Comparison of ENCODE assay signal across 12 mouse cellular contexts in genomic region chr8:46568942-46569341, GRCm38 (mm10). TPM values are rescaled to one million over a fixed set of nuclear protein-coding genes. Genes with fewer than 3 reads are reported as not detected.
DNase-seq lines count a peak whose midpoint lies in the region; ATAC-seq and TF ChIP-seq lines count a peak whose summit lies in the region.
"Had no signal": no experiment of that assay in that cellular context is flagged by ENCODE, and none has a peak within 500 bp of the region (broad histone marks: within the 10 kb centered on the region; RNA-seq: fewer than 3 reads in every experiment).

No protein-coding gene starts in this region.

- TF ChIP-seq CTCF in heart, postnatal 0 days (IDR thresholded peaks at IDR 0.05; ENCODE audit: low read depth), result peak; percentile 28; the same call in 1 of the 2 replicates
- peak; percentile 58 for TF ChIP-seq CTCF in lung, postnatal 0 days (IDR thresholded peaks at IDR 0.05)
- peak; percentile 59 for TF ChIP-seq CTCF in Patski (IDR thresholded peaks at IDR 0.05)

- no peaks in the 10 kb centered on the region for H3K9me3 ChIP-seq in heart, postnatal 0 days (replicated peaks; ENCODE audit: control insufficient read depth, low read length)
- H3K9me3 ChIP-seq in lung, postnatal 0 days (ENCODE audit: low read length), result no peaks in the 10 kb centered on the region
- no peaks in the 10 kb centered on the region for H3K9me3 ChIP-seq in limb, embryonic 10.5 days (replicated peaks)
- no peaks in the 10 kb centered on the region for H3K9me3 ChIP-seq in hindbrain, embryonic 13.5 days
- H3K9me3 ChIP-seq: heart, embryonic 15.5 days; lung, embryonic 15.5 days had no signal

- in situ Hi-C loops in Patski (cut with MboI; ENCODE audit: low pct_unique_long_range_greater_than_20kb), result no loop called here

- WGBS in heart, postnatal 0 days, result 77% methylated on average over 2 of the region's 2 CpGs
- WGBS in lung, postnatal 0 days, result 69% methylated on average over 2 of the region's 2 CpGs
- WGBS in limb, embryonic 10.5 days, result 92% methylated on average over 2 of the region's 2 CpGs
- WGBS in hindbrain, embryonic 13.5 days, result 93% methylated on average over 2 of the region's 2 CpGs

- peaks cover 7% of the 10 kb centered on the region; the same call in 1 of the 2 replicates for H3K36me3 ChIP-seq in heart, postnatal 0 days (replicated peaks; ENCODE audit: control insufficient read depth, insufficient read depth, low read length)
- no peaks in the 10 kb centered on the region for H3K36me3 ChIP-seq in lung, postnatal 0 days (ENCODE audit: insufficient read depth, low read length)
- peaks cover 62% of the 10 kb centered on the region for H3K36me3 ChIP-seq in limb, embryonic 10.5 days
- H3K36me3 ChIP-seq in hindbrain, embryonic 13.5 days, result peaks cover 9% of the 10 kb centered on the region; the same call in 1 of the 2 replicates

- H3K4me2 ChIP-seq in heart, postnatal 0 days (ENCODE audit: low read depth, low read length), result no peak overlapping the region
- no peak overlapping the region for H3K4me2 ChIP-seq in lung, postnatal 0 days (replicated peaks; ENCODE audit: low read depth, low read length)
- no peak overlapping the region for H3K4me2 ChIP-seq in hindbrain, embryonic 13.5 days
- H3K4me2 ChIP-seq: heart, embryonic 15.5 days; lung, embryonic 15.5 days had no signal

- H3K9ac ChIP-seq in heart, postnatal 0 days (replicated peaks; ENCODE audit: low read depth, low read length), result no peak overlapping the region
- H3K9ac ChIP-seq in lung, postnatal 0 days (replicated peaks; ENCODE audit: low read depth), result no peak overlapping the region
- H3K9ac ChIP-seq in hindbrain, embryonic 13.5 days, result no peak overlapping the region
- H3K9ac ChIP-seq: heart, embryonic 15.5 days; lung, embryonic 15.5 days had no signal

- ATAC-seq in heart, postnatal 0 days (ENCODE audit: insufficient read depth, low read depth), result no peak
- ATAC-seq in lung, postnatal 0 days, result no peak
- no peak for ATAC-seq in Patski
- 0 out of 2 replicates have a peak, but pooled peaks have one; percentile 22 for ATAC-seq in megakaryocyte-erythroid progenitor cell, adult 5-6 weeks (replicated peaks; ENCODE audit: low FRiP score, low TSS enrichment, poor library complexity, severe bottlenecking)
- ATAC-seq in hindbrain, embryonic 13.5 days (ENCODE audit: low FRiP score), result no peak

- no peak overlapping the region for H3K27ac ChIP-seq in heart, postnatal 0 days (ENCODE audit: low read depth)
- no peak overlapping the region for H3K27ac ChIP-seq in lung, postnatal 0 days (ENCODE audit: low read length)
- no peak overlapping the region for H3K27ac ChIP-seq in limb, embryonic 10.5 days
- H3K27ac ChIP-seq in hindbrain, embryonic 13.5 days, result no peak overlapping the region

- TF ChIP-seq EP300 in heart, postnatal 0 days (IDR thresholded peaks at IDR 0.05; ENCODE audit: low read depth), result no peak
- no peak for TF ChIP-seq EP300 in lung, postnatal 0 days (IDR thresholded peaks at IDR 0.05)

- CTCF ChIA-PET in Patski (lab: Charles Lee), result no interaction called here

- no peak overlapping the region for H3K4me3 ChIP-seq in heart, postnatal 0 days (ENCODE audit: low read depth, low read length)
- H3K4me3 ChIP-seq in lung, postnatal 0 days (ENCODE audit: low read depth, low read length), result no peak overlapping the region
- H3K4me3 ChIP-seq in limb, embryonic 10.5 days, result no peak overlapping the region
- H3K4me3 ChIP-seq in hindbrain, embryonic 13.5 days, result no peak overlapping the region
- H3K4me3 ChIP-seq: heart, embryonic 15.5 days; lung, embryonic 15.5 days had no signal

- H3K27me3 ChIP-seq in heart, postnatal 0 days (ENCODE audit: control insufficient read depth, insufficient read depth, low read length), result no peaks in the 10 kb centered on the region
- H3K27me3 ChIP-seq in lung, postnatal 0 days (replicated peaks; ENCODE audit: insufficient read depth, low read length), result no peaks in the 10 kb centered on the region
- H3K27me3 ChIP-seq in Patski, result no peaks in the 10 kb centered on the region
- no peaks in the 10 kb centered on the region for H3K27me3 ChIP-seq in limb, embryonic 10.5 days (ENCODE audit: low read depth, poor library complexity, severe bottlenecking)
- H3K27me3 ChIP-seq in hindbrain, embryonic 13.5 days, result no peaks in the 10 kb centered on the region
- H3K27me3 ChIP-seq: heart, embryonic 15.5 days; lung, embryonic 15.5 days had no signal

- H3K4me1 ChIP-seq in heart, postnatal 0 days (ENCODE audit: control insufficient read depth, insufficient read depth), result no peaks in the 10 kb centered on the region
- peaks cover 7% of the 10 kb centered on the region; the same call in 1 of the 2 replicates for H3K4me1 ChIP-seq in lung, postnatal 0 days (ENCODE audit: insufficient read depth, low read depth, low read length)
- no peaks in the 10 kb centered on the region for H3K4me1 ChIP-seq in limb, embryonic 10.5 days
- H3K4me1 ChIP-seq in hindbrain, embryonic 13.5 days (replicated peaks), result no peaks in the 10 kb centered on the region

- POLR2A ChIA-PET in Patski (lab: Charles Lee), result no interaction called here

- no peak for DNase-seq in heart, postnatal 0 days (ENCODE audit: low spot score)
- no peak for DNase-seq in heart, adult 18-20 months
- peak; percentile 37 for DNase-seq in lung, postnatal 0 days (ENCODE audit: low spot score)
- no peak for DNase-seq in lung, postnatal 10 days
- no peak for DNase-seq in Patski (ENCODE audit: low read depth, low spot score)
- DNase-seq in limb, embryonic 10.5 days (ENCODE audit: low spot score), result no peak
- DNase-seq: cerebellum, postnatal 14 days; gastrocnemius, postnatal 14 days had no signal

RNA-seq across cellular contexts. Expression of gene Cenpu, which starts 17.1 kb away (rescaled TPM):
- total RNA-seq in heart, postnatal 0 days (2014; rRNA removed; ENCODE audit: low replicate concordance), result 1.1 and 2.4 TPM in 2 replicates
- polyA plus RNA-seq in heart, postnatal 0 days (2015; fragmentation: Nextera tagmentation; extraction: Ambion mirVana), result 4.3 and 5.3 TPM in 2 replicates
- under 1 TPM; 0.49 to 0.97 TPM for total RNA-seq in heart, adult 18-20 months (2021)
- polyA plus RNA-seq in lung, postnatal 0 days (2015; fragmentation: Nextera tagmentation; extraction: Ambion mirVana), result 6.1 and 6.9 TPM in 2 replicates
- polyA plus RNA-seq in Patski (2021), result 7.9 TPM
- 43.9 and 56.0 TPM in 2 replicates for total RNA-seq in megakaryocyte-erythroid progenitor cell, adult 5-6 weeks (2014; fragmentation: Nextera tagmentation)
- total RNA-seq in megakaryocyte-erythroid progenitor cell, adult 5-6 weeks (2017), result 94.8 and 107 TPM in 2 replicates
- polyA plus RNA-seq in limb, embryonic 10.5 days (2016; fragmentation: Nextera tagmentation; extraction: Ambion mirVana), result 26.5 and 27.1 TPM in 2 replicates
- polyA plus RNA-seq in hindbrain, embryonic 13.5 days (2015; fragmentation: Nextera tagmentation; extraction: Ambion mirVana), result 7.2 and 9.4 TPM in 2 replicates

RNA-seq across cellular contexts. Expression of gene Primpol, which starts 48.1 kb away (rescaled TPM):
- total RNA-seq in heart, postnatal 0 days (2014; rRNA removed; ENCODE audit: low replicate concordance), result 1.7 and 2.9 TPM in 2 replicates
- polyA plus RNA-seq in heart, postnatal 0 days (2015; fragmentation: Nextera tagmentation; extraction: Ambion mirVana), result 3.4 and 4.3 TPM in 2 replicates
- 1 to 10 TPM; 2.1 to 2.6 TPM for total RNA-seq in heart, adult 18-20 months (2021)
- polyA plus RNA-seq in lung, postnatal 0 days (2015; fragmentation: Nextera tagmentation; extraction: Ambion mirVana), result 3.7 and 4.8 TPM in 2 replicates
- polyA plus RNA-seq in Patski (2021), result 14.0 TPM
- total RNA-seq in megakaryocyte-erythroid progenitor cell, adult 5-6 weeks (2014; fragmentation: Nextera tagmentation), result 18.6 and 22.4 TPM in 2 replicates
- total RNA-seq in megakaryocyte-erythroid progenitor cell, adult 5-6 weeks (2017), result 10.9 and 16.6 TPM in 2 replicates
- 8.9 and 11.4 TPM in 2 replicates for polyA plus RNA-seq in limb, embryonic 10.5 days (2016; fragmentation: Nextera tagmentation; extraction: Ambion mirVana)
- 6.9 and 9.8 TPM in 2 replicates for polyA plus RNA-seq in hindbrain, embryonic 13.5 days (2015; fragmentation: Nextera tagmentation; extraction: Ambion mirVana)

RNA-seq across cellular contexts. Expression of gene Casp3, which starts 48.1 kb away (rescaled TPM):
- total RNA-seq in heart, postnatal 0 days (2014; rRNA removed; ENCODE audit: low replicate concordance), result 11.8 and 20.8 TPM in 2 replicates
- polyA plus RNA-seq in heart, postnatal 0 days (2015; fragmentation: Nextera tagmentation; extraction: Ambion mirVana), result 28.6 and 30.4 TPM in 2 replicates
- total RNA-seq in heart, adult 18-20 months (2021), result 1 to 10 TPM; 2.0 to 2.8 TPM
- polyA plus RNA-seq in lung, postnatal 0 days (2015; fragmentation: Nextera tagmentation; extraction: Ambion mirVana), result 27.4 and 27.6 TPM in 2 replicates
- 57.3 TPM for polyA plus RNA-seq in Patski (2021)
- 281 and 287 TPM in 2 replicates for total RNA-seq in megakaryocyte-erythroid progenitor cell, adult 5-6 weeks (2014; fragmentation: Nextera tagmentation)
- 487 and 511 TPM in 2 replicates for total RNA-seq in megakaryocyte-erythroid progenitor cell, adult 5-6 weeks (2017)
- polyA plus RNA-seq in limb, embryonic 10.5 days (2016; fragmentation: Nextera tagmentation; extraction: Ambion mirVana), result 128 and 145 TPM in 2 replicates
- 203 and 211 TPM in 2 replicates for polyA plus RNA-seq in hindbrain, embryonic 13.5 days (2015; fragmentation: Nextera tagmentation; extraction: Ambion mirVana)
